Mouse (Mus musculus) CH12.LX (cell line): ENCODE data around the gene Itgbl1. TPM values are rescaled to one million over a fixed set of nuclear protein-coding genes. Genes with fewer than 3 reads are reported as not detected.

Experiments used
- DNase-seq: peaks from one replicate; pipeline ENCODE4 v3.0.0-alpha.2; 2013; ENCODE audit errors: extremely low read depth
- H3K27ac ChIP-seq: 2 replicates; pipeline ENCODE4 v1.5.1; 2012; ENCODE audit warnings: low read depth, mild to moderate bottlenecking, control low read depth, moderate library complexity; ENCODE audit not compliant: insufficient read depth
- H3K27me3 ChIP-seq: replicated peaks from 2 replicates; pipeline ENCODE3; 2012; ENCODE audit warnings: inconsistent platforms
- H3K36me3 ChIP-seq, 2 experiments: replicated peaks in 1 of 2; 2 replicates each; pipeline versions ENCODE3 to v1.6.1; 2012; ENCODE audit warnings: inconsistent platforms in 1 of 2, low read length in 1 of 2, mild to moderate bottlenecking in 1 of 2, mixed read lengths in 1 of 2, moderate library complexity in 1 of 2; ENCODE audit not compliant: control insufficient read depth in 1 of 2, insufficient read depth in 1 of 2
- H3K4me1 ChIP-seq, 2 experiments: 2 replicates each; pipeline ENCODE4 v1.6.1; 2012; ENCODE audit warnings: inconsistent platforms in 1 of 2, moderate library complexity in 1 of 2; ENCODE audit not compliant: insufficient read depth in 2 of 2, control insufficient read depth in 1 of 2
- H3K4me2 ChIP-seq: 2 replicates; pipeline ENCODE4 v1.6.1; 2012; ENCODE audit warnings: low read depth, mild to moderate bottlenecking, control low read depth; ENCODE audit not compliant: poor library complexity, insufficient read depth, severe bottlenecking
- H3K4me3 ChIP-seq, 3 experiments: fragments of 150-350 bp in 1 of 3; sonication (generic) in 1 of 3; replicated peaks in 1 of 3; 2 replicates each; pipeline versions ENCODE3 to v1.5.1; 2011 to 2012; ENCODE audit warnings: low read depth in 2 of 3, low read length in 2 of 3, mild to moderate bottlenecking in 2 of 3, moderate library complexity in 2 of 3, control low read depth in 1 of 3, improper control_type of control experiment in 1 of 3, inconsistent platforms in 1 of 3, mixed read lengths in 1 of 3; ENCODE audit not compliant: poor library complexity in 1 of 3
- H3K79me2 ChIP-seq: replicated peaks from 2 replicates; pipeline ENCODE4 v1.6.1; 2012; ENCODE audit warnings: mild to moderate bottlenecking, moderate library complexity; ENCODE audit not compliant: control insufficient read depth, poor library complexity, insufficient read depth, severe bottlenecking; ENCODE audit errors: extremely low read depth
- H3K9ac ChIP-seq: 2 replicates; pipeline ENCODE4 v1.6.1; 2012; ENCODE audit warnings: low read depth, mild to moderate bottlenecking, control low read depth, moderate library complexity; ENCODE audit not compliant: insufficient read depth
- H3K9me3 ChIP-seq: replicated peaks from 2 replicates; pipeline ENCODE3; 2012; ENCODE audit warnings: low read length, inconsistent platforms, mixed read lengths
- BHLHE40 ChIP-seq: IDR thresholded peaks from 2 replicates; pipeline ENCODE4 v1.6.1; 2011; ENCODE audit warnings: mild to moderate bottlenecking, low read depth, low read length, improper control_type of control experiment
- CHD1 ChIP-seq: IDR thresholded peaks from 2 replicates; pipeline ENCODE4 v1.6.1; 2012; ENCODE audit warnings: low read depth, low read length, improper control_type of control experiment, inconsistent platforms
- CTCF ChIP-seq, 2 experiments: IDR thresholded peaks in 1 of 2; conservative IDR thresholded peaks in 1 of 2; 2 replicates each; pipeline ENCODE4 v1.5.1; 2011 to 2012; ENCODE audit warnings: low read depth in 2 of 2, low read length in 2 of 2, improper control_type of control experiment in 1 of 2, inconsistent platforms in 1 of 2, mild to moderate bottlenecking in 1 of 2, moderate library complexity in 1 of 2
- HCFC1 ChIP-seq: IDR thresholded peaks from 2 replicates; pipeline ENCODE4 v1.6.1; 2012; ENCODE audit warnings: low read depth, mild to moderate bottlenecking, inconsistent platforms, low read length, improper control_type of control experiment
- JUN ChIP-seq: IDR thresholded peaks from 2 replicates; pipeline ENCODE4 v1.6.1; 2011; ENCODE audit warnings: low read depth, mild to moderate bottlenecking, low read length, improper control_type of control experiment, moderate library complexity; ENCODE audit not compliant: insufficient read depth
- JUND ChIP-seq: conservative IDR thresholded peaks from 2 replicates; pipeline ENCODE4 v1.6.1; 2011; ENCODE audit warnings: low read depth, low read length, improper control_type of control experiment
- MAX ChIP-seq: IDR thresholded peaks from 2 replicates; pipeline ENCODE4 v1.6.1; 2011; ENCODE audit warnings: low read length, improper control_type of control experiment
- MEF2A ChIP-seq: IDR thresholded peaks from 2 replicates; pipeline ENCODE4 v1.6.1; 2014; ENCODE audit warnings: low read depth, mild to moderate bottlenecking, inconsistent platforms, low read length, improper control_type of control experiment, borderline replicate concordance
- MYC ChIP-seq: IDR thresholded peaks from 2 replicates; pipeline ENCODE4 v1.6.1; 2011; ENCODE audit warnings: low read depth, mild to moderate bottlenecking, improper control_type of control experiment, low read length
- PAX5 ChIP-seq: IDR thresholded peaks from 2 replicates; pipeline ENCODE4 v1.6.1; 2012; ENCODE audit warnings: low read length, inconsistent platforms, mixed read lengths
- RAD21 ChIP-seq: IDR thresholded peaks from 2 replicates; pipeline ENCODE4 v1.6.1; 2011; ENCODE audit warnings: low read depth, mild to moderate bottlenecking, low read length, improper control_type of control experiment, moderate library complexity
- SIN3A ChIP-seq: IDR thresholded peaks from 2 replicates; pipeline ENCODE4 v1.6.1; 2012; ENCODE audit warnings: low read length, improper control_type of control experiment, inconsistent platforms
- TBP ChIP-seq: conservative IDR thresholded peaks from 2 replicates; pipeline ENCODE4 v1.6.1; 2011; ENCODE audit warnings: low read depth, low read length, improper control_type of control experiment
- TCF12 ChIP-seq: IDR thresholded peaks from 2 replicates; pipeline ENCODE4 v1.6.1; 2014; ENCODE audit warnings: low read depth, mild to moderate bottlenecking, inconsistent platforms, low read length, improper control_type of control experiment
- UBTF ChIP-seq: IDR thresholded peaks from 2 replicates; pipeline ENCODE4 v1.6.1; 2012; ENCODE audit warnings: low read depth, mild to moderate bottlenecking, inconsistent platforms, low read length, improper control_type of control experiment, moderate library complexity
- ZC3H11A ChIP-seq: IDR thresholded peaks from 2 replicates; pipeline ENCODE4 v1.6.1; 2012; ENCODE audit warnings: low read depth, mild to moderate bottlenecking, inconsistent platforms, low read length, improper control_type of control experiment
- ZKSCAN1 ChIP-seq: IDR thresholded peaks from 2 replicates; pipeline ENCODE4 v1.6.1; 2012; ENCODE audit warnings: low read depth, inconsistent platforms, low read length, improper control_type of control experiment, borderline replicate concordance
- ZMIZ1 ChIP-seq: IDR thresholded peaks from 2 replicates; pipeline ENCODE4 v1.6.1; 2012; ENCODE audit warnings: low read depth, mild to moderate bottlenecking, inconsistent platforms, low read length, improper control_type of control experiment
- ZNF384 ChIP-seq: IDR thresholded peaks from 2 replicates; pipeline ENCODE4 v1.6.1; 2012; ENCODE audit warnings: low read depth, low read length, improper control_type of control experiment, inconsistent platforms
- dilution Hi-C: fragments of 300-500 bp; cut with MboI; formaldehyde crosslinking; loops from 2 replicates; pipeline ENCODE4 v1.14.3; 2020; ENCODE audit warnings: low sequenced_read_pairs; ENCODE audit not compliant: extremely low pct_unique_long_range_greater_than_20kb, extremely low pct_ligation_motif_present
- in situ Hi-C: fragments of 300-500 bp; cut with MboI; formaldehyde crosslinking; loops from 3 replicates; pipeline ENCODE4 v1.14.3; 2019; ENCODE audit warnings: low sequenced_read_pairs, low pct_ligation_motif_present, low pct_unique_long_range_greater_than_20kb, mixed read lengths
- polyA plus RNA-seq: library from polyadenylated mRNA; unstranded; fragments of >175 nt; gene quantifications from 2 replicates; pipeline ENCODE4 v1.2.1, GENCODE M21; 2012; ENCODE audit warnings: low read depth; ENCODE audit not compliant: insufficient read length
- total RNA-seq, 2 experiments: library from RNA; depleted of rRNA; stranded (reverse); fragments of 300-350 nt in 1 of 2; fragments of >200 nt in 1 of 2; gene quantifications; 2 replicates each; pipeline ENCODE4 v1.2.3; 2012 to 2014

The Itgbl1 gene
- total RNA-seq (2012; rRNA removed) (not detected in 2 replicates), total RNA-seq (2014; rRNA removed) (not detected in 2 replicates), polyA plus RNA-seq (not detected in 2 replicates)

GRCm38 (mm10) chr14:123659921-123660385 is at the start of gene Itgbl1:
Gene Itgbl1 (plus strand): TSS chr14:123659971.
- Histone ChIP-seq H3K27me3 (no peaks in the 10 kb centered on the region), H3K79me2 (no peaks in the 10 kb centered on the region), H3K9me3 (no peaks in the 10 kb centered on the region), H3K36me3 (no peaks in the 10 kb centered on the region), H3K4me2 (no peak within 1 kb of the TSS), H3K9ac (no peak within 1 kb of the TSS), H3K4me1 (peaks cover 0 to 10% of the 10 kb centered on the region in 2 experiments; a peak in 2 of 4 replicates), H3K27ac (no peak within 1 kb of the TSS), H3K4me3 (no peak within 1 kb of the TSS)
- TF ChIP-seq ZC3H11A, result no peak
- no peak for TF ChIP-seq CHD1
- no peak for TF ChIP-seq PAX5
- TF ChIP-seq ZNF384, result no peak
- TF ChIP-seq MEF2A, result no peak
- no peak for TF ChIP-seq TBP
- TF ChIP-seq UBTF, result no peak
- no peak for TF ChIP-seq RAD21
- no peak for TF ChIP-seq MYC
- no peak for TF ChIP-seq HCFC1
- TF ChIP-seq CTCF (conservative IDR thresholded peaks at IDR 0.05 in 1 of 2, IDR thresholded peaks at IDR 0.05 in 1 of 2; ENCODE audit: low read depth in 2 of 2, low read length in 2 of 2), result no peak
- no peak for TF ChIP-seq ZMIZ1
- TF ChIP-seq TCF12, result no peak
- TF ChIP-seq JUN, result no peak
- TF ChIP-seq BHLHE40, result no peak
- TF ChIP-seq MAX, result no peak
- DNase-seq, result no peak
- in situ Hi-C loops, result loop anchor here (25.0 kb wide), 1 partner anchor 298 kb away; no protein-coding TSS in a partner anchor
- dilution Hi-C loops, result no loop called here

- in situ Hi-C loops (no loop called here), dilution Hi-C loops (no loop called here)
- H3K4me3 ChIP-seq, result no peak overlapping the region
- peaks cover 3% of the 10 kb centered on the region for H3K9me3 ChIP-seq
- no peaks in the 10 kb centered on the region for H3K27me3 ChIP-seq
- H3K27ac ChIP-seq, result no peak overlapping the region
- DNase-seq, result no peak
- no peak overlapping the region for H3K9ac ChIP-seq
- no peak overlapping the region for H3K4me2 ChIP-seq
- H3K4me1 ChIP-seq, result peaks cover 0 to 4% of the 10 kb centered on the region in 2 experiments; a peak in 1 of 4 replicates
- no peak for TF ChIP-seq ZKSCAN1
- TF ChIP-seq TCF12, result no peak
- TF ChIP-seq JUND, result no peak
- no peak for TF ChIP-seq SIN3A
- no peaks in the 10 kb centered on the region for H3K36me3 ChIP-seq
- H3K79me2 ChIP-seq, result no peaks in the 10 kb centered on the region
Measured at GRCm38 (mm10) chr14:123622969-123623368, 36.8 kb upstream of the Itgbl1 start.
